Mouse (Mus musculus): Measurements from ENCODE around the gene Klhdc3. TPM values are rescaled to one million over a fixed set of nuclear protein-coding genes. Genes with fewer than 3 reads are reported as not detected.

Gene Klhdc3
- polyA plus RNA-seq, 1 experiment from 2014 or later: 154 TPM

DNA sequence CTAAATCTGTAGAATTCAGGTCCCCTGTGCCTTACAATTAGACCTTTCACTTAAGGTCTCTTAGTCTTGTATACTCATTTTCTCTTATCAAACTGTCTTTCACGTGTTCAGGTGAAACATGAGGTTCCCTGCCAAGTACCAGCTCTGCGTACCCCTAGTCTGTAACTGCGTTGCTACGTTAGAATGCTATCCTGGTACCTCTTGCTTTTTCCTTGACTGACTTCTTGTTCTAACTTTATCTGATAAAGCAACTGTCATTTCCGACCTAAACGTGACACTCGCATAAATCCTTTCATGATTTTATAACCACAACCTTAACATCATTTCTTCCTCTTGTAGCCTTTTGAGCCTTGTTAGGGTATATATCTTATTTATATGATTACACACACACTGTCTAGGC is 31.7 kb upstream of the Klhdc3 start:
- WGBS: 85% methylated on average over 7 of the region's 7 CpGs
- H3K27me3 ChIP-seq: no peaks in the 10 kb centered on the region
- no peaks in the 10 kb centered on the region for H3K9me3 ChIP-seq
- peak overlapping the region; percentile 99 for H3K4me3 ChIP-seq
- H3K36me3 ChIP-seq: peaks cover 36% of the 10 kb centered on the region
- H3K4me1 ChIP-seq (replicated peaks): peaks cover 21% of the 10 kb centered on the region
- H3K4me2 ChIP-seq: peak overlapping the region; percentile 100
- no peak overlapping the region for H3K27ac ChIP-seq (replicated peaks)
- H3K9ac ChIP-seq: peak overlapping the region; percentile 95
- no peak for ATAC-seq (ENCODE audit: low read depth)

DNA sequence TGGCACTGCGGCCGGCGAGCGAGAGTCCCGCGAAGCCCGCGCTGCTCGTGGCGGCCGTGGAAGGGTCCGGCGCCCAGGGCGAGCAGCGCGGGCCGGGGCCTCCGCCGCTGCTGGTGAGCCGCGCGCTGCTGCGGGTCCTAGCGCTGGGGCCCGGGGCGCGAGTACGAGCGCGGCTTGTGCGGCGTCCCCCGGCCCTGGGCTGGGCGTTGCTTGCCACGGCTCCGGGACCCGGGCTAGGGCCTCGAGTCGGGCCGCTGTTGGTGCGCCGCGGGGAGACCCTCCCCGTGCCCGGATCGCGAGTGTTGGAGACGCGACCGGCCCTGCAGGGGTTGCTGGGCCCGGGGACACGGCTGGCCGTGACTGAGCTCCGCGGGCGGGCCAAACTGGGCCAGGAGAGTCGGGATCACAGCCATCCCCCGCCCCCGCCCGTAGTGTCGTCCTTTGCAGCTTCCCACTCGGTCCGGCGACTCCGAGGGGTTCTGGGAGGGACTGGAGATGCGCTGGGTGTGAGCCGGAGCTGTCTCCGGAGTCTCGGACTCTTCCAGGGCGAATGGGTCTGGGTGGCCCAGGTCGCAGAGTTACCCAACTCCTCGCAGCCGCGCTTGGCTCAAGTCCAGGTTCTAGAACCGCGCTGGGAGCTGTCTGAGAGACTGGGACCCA is 31.0 kb upstream of the Klhdc3 start:
- peaks cover 32% of the 10 kb centered on the region for H3K36me3 ChIP-seq
- peak; percentile 57; the same call in 1 of the 2 replicates for ATAC-seq (ENCODE audit: low read depth)
- peak overlapping the region; percentile 99 for H3K4me3 ChIP-seq
- WGBS: under 1% methylated on average over 64 of the region's 76 CpGs
- H3K27ac ChIP-seq (replicated peaks): peak overlapping the region; percentile 75; the same call in 1 of the 2 replicates
- peaks cover 21% of the 10 kb centered on the region for H3K4me1 ChIP-seq (replicated peaks)
- peak overlapping the region; percentile 95 for H3K9ac ChIP-seq
- H3K27me3 ChIP-seq: no peaks in the 10 kb centered on the region
- H3K4me2 ChIP-seq: peak overlapping the region; percentile 100
- no peaks in the 10 kb centered on the region for H3K9me3 ChIP-seq

DNA sequence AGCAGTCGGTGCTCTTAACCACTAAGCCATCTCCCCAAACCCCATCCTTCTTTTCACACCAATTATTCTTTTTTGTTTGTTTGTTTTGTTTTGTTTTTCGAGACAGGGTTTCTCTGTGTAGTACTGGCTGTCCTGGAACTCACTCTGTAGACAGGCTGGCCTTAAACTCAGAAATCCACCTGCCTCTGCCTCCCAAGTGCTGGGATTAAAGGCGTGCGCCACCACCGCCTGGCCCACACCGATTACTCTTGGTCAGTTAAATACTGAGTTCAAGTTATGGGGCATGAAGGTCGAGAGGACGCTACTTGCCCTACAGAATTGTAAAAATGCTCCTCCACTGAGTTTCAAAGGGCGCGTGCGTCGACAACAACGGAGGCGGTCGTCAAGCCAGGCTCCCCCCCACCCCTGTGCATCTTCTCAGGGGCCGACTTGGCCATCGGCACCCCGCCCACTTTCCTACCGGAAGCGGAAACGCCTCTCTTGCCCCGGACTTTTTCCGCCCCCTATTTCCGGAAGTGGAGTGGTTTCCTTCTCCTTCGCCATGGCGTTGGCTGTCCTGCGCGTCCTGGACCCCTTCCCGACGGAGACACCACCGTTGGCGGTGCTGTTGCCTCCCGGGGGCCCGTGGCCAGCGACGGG is 30.4 kb upstream of the Klhdc3 start, which contains the start of gene Pex6:
TSS of gene Pex6 (plus strand) at position 505 of the 639 bp plus-strand sequence.
- 8% methylated on average over 36 of the region's 36 CpGs for WGBS
- peaks cover 22% of the 10 kb centered on the region for H3K4me1 ChIP-seq (replicated peaks)
- ATAC-seq (ENCODE audit: low read depth): peak; percentile 91
- peak within 1 kb of the TSS; percentile 99 for H3K4me3 ChIP-seq
- H3K27me3 ChIP-seq: no peaks in the 10 kb centered on the region
- H3K27ac ChIP-seq (replicated peaks): peak within 1 kb of the TSS; percentile 85
- H3K4me2 ChIP-seq: peak within 1 kb of the TSS; percentile 100
- peak within 1 kb of the TSS; percentile 95 for H3K9ac ChIP-seq
- H3K36me3 ChIP-seq: peaks cover 25% of the 10 kb centered on the region
- H3K9me3 ChIP-seq: no peaks in the 10 kb centered on the region

DNA sequence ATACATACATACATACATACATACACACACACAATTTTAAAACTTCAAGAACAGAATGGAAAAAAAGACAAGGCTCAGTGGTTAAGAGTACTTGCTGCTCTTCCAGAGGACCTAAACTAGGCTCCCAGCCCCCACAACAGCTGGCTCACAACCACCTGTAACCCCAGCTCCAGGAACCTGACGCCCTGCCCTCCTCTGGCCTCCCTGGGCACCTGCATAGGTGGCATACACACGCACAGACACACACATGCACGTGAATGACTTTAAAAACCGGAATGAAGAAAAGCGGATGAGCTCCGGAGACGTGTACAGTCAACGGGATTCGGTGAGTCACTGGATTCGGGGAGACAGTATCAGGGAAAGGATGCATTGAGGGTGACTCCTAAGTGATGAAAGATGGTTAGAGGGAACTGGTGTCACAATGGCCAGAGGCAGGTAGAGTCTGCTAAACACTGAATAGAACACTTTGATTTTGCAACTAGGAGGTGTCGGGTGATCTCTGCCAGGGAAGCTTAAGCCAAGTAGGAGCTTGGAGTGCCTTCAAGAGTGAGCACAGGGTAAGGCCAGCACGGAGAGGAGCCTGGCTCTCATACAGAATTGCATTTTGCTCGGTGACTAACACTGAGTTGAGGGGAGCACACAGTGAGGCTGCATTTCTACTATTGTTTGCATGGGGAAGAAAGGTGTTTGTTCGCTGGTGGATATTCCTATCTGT is 25.8 kb upstream of the Klhdc3 start:
- H3K36me3 ChIP-seq: no peaks in the 10 kb centered on the region
- no peak overlapping the region for H3K9ac ChIP-seq
- peaks cover 37% of the 10 kb centered on the region for H3K4me1 ChIP-seq (replicated peaks)
- ATAC-seq (ENCODE audit: low read depth): no peak
- H3K4me2 ChIP-seq: 0 out of 2 replicates have a peak overlapping the region, but pooled peaks have one; percentile 82
- no peaks in the 10 kb centered on the region for H3K9me3 ChIP-seq
- WGBS: 91% methylated on average over 14 of the region's 14 CpGs
- H3K4me3 ChIP-seq: no peak overlapping the region
- H3K27me3 ChIP-seq: no peaks in the 10 kb centered on the region
- H3K27ac ChIP-seq (replicated peaks): no peak overlapping the region

DNA sequence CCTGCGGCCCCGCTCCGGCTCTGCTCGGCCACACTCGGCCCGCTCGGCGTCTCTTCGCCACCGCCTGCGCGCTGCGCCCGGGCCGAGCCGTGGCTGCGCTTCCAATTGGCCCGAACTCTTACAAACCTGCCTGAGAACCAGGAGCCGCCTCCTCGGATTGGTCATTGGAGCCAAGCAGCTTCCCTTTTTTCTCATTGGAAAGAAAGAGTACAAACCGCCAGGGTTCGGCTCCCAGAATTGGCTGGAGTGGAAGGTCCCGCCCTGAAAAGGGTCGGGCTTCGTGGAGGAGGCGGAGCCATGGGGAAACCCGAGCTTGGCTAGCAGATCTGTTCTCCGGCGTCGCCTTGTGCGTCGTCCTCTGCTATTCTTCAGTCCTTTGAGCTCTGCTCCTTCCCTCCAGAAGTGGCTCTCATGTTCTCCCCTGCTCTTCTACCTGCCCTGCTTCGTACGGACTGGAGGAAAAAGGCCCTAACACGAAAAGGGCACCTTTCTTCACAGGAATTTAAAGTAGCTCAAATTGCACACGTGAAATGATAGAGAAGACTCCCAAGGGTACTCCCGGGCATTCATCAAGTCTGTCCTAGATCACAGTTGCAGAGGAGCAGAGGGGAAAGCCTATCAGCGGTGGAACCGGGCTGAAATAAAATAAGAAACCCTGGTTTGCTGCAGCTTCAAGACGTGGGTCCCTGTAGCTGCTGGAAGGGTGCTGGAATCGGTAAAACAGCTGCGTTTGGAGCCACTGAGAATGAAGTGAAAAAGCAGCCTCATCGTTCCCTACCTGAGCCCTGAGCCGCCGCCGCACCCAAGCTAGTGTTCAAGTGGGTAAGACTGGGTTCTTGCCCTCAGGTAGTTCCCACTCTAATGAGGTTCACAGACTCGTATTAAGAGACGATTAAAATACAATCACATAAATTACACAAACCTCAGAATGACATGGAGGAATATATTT is 24.4 kb upstream of the Klhdc3 start, which contains the start of gene Ppp2r5d:
TSS of gene Ppp2r5d (minus strand) at position 225 of the 949 bp plus-strand sequence.
- peaks cover 6% of the 10 kb centered on the region; the same call in 1 of the 2 replicates for H3K36me3 ChIP-seq
- H3K27me3 ChIP-seq: no peaks in the 10 kb centered on the region
- H3K4me3 ChIP-seq: peak within 1 kb of the TSS; percentile 93
- peak within 1 kb of the TSS; percentile 91 for H3K27ac ChIP-seq (replicated peaks)
- H3K9me3 ChIP-seq: no peaks in the 10 kb centered on the region
- 1% methylated on average over 48 of the region's 48 CpGs for WGBS
- H3K4me2 ChIP-seq: peak within 1 kb of the TSS; percentile 82
- peak within 1 kb of the TSS; percentile 95 for H3K9ac ChIP-seq
- H3K4me1 ChIP-seq (replicated peaks): peaks cover 45% of the 10 kb centered on the region
- ATAC-seq (ENCODE audit: low read depth): peak; percentile 94

DNA sequence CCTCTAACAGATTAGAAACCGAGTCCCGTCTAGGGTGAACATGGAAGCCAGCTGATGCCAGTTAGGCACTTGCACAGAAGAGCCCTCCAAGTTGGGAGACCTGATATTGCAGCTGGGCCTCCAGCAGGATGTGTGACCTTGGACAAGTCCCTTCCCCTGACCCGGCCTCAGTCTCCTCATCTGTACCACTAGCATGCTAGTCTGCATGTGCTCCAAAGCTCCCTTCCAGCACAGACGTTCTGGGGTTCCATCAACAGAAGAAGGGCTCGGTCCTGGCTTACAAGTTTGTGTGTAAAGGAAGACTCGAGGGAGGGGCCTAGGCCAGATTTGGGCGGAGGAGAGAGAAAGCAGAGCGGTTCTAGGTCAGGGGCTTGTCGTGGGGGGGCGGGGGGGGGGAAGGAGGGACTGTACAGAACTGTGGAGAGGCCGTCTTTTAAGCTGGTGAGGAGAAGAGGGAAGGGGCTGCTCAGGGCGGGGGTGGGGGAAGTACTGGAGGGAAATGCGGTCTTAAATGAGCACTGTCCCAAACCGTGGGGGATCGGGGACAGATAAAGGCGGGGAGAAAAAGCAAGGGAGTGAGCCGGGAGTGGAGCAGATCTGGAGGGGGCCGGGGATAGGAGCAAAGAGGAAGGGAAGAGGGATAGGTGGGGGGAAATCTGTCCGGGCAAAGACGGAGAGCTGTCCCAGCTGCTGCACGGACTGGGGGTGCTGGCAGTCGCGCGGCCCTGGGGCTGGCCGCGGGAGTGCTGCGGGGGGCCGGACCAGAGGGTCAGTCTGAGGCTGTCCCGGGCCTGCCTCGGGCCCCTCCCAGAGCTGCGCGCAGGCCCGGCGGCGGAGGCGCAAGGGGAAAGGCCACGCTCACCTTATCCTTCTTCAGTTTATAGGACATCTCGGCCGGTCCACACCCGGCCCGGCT is 23.5 kb upstream of the Klhdc3 start:
- 6% methylated on average over 37 of the region's 41 CpGs for WGBS
- Histone ChIP-seq H3K4me3 (peak overlapping the region; percentile 93), H3K27me3 (no peaks in the 10 kb centered on the region), H3K36me3 (peaks cover 11% of the 10 kb centered on the region; the same call in 1 of the 2 replicates), H3K9me3 (no peaks in the 10 kb centered on the region), H3K9ac (peak overlapping the region; percentile 95), H3K4me2 (peak overlapping the region; percentile 82), H3K4me1 (replicated peaks) (peaks cover 45% of the 10 kb centered on the region), H3K27ac (replicated peaks) (peak overlapping the region; percentile 91)
- ATAC-seq (ENCODE audit: low read depth): peak; percentile 74

DNA sequence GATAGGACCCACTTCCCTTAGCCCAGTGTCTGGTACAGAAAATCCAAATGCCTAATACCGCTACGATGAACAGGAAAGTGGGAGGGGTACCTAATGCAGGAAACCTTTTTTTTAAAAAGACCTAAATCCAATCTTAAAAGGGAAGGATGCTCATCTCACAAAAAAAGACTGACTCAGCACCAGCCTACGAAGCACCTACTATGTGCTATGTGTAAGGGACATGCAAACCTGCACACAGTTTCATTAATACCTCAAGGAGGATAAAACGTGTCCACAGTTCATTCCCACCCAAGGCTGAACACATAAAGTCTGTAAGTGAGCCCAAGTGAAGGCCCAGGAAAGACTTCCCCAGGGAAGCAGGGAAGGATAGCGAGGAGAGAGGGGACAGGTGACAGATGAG is 21.8 kb upstream of the Klhdc3 start:
- H3K36me3 ChIP-seq: peaks cover 28% of the 10 kb centered on the region
- peak overlapping the region; percentile 95 for H3K9ac ChIP-seq
- H3K4me1 ChIP-seq (replicated peaks): peaks cover 45% of the 10 kb centered on the region
- H3K4me2 ChIP-seq: peak overlapping the region; percentile 82
- no peaks in the 10 kb centered on the region for H3K9me3 ChIP-seq
- no peaks in the 10 kb centered on the region for H3K27me3 ChIP-seq
- H3K27ac ChIP-seq (replicated peaks): no peak overlapping the region
- H3K4me3 ChIP-seq: peak overlapping the region; percentile 93; the same call in 1 of the 2 replicates
- ATAC-seq (ENCODE audit: low read depth): no peak
- WGBS: 84% methylated on average over 5 of the region's 5 CpGs

DNA sequence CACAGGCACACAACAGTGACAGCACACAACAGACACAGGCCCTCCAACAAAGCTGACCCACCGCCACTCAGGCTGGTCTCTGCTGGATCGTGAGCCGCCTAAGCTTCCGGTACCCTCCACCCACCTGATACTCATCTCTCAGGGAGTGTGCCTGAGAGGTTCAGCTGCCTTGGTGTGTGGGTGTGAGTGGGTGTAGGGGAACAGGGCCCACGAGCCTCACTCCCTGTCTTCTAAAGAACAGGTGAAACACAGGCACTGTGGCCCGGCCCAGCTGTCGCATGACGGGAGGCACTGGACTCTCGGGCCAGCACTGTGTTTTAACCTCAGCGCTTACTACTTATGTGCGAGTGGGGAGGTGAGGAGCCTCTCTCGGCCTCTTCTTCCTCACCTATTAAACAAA is 21.4 kb upstream of the Klhdc3 start:
- H3K27me3 ChIP-seq: no peaks in the 10 kb centered on the region
- H3K4me3 ChIP-seq: no peak overlapping the region
- 92% methylated on average over 12 of the region's 12 CpGs for WGBS
- peak overlapping the region; percentile 55; the same call in 1 of the 2 replicates for H3K9ac ChIP-seq
- H3K4me2 ChIP-seq: 0 out of 2 replicates have a peak overlapping the region, but pooled peaks have one; percentile 7
- H3K27ac ChIP-seq (replicated peaks): no peak overlapping the region
- H3K9me3 ChIP-seq: no peaks in the 10 kb centered on the region
- peaks cover 29% of the 10 kb centered on the region for H3K36me3 ChIP-seq
- no peak for ATAC-seq (ENCODE audit: low read depth)
- peaks cover 45% of the 10 kb centered on the region for H3K4me1 ChIP-seq (replicated peaks)

DNA sequence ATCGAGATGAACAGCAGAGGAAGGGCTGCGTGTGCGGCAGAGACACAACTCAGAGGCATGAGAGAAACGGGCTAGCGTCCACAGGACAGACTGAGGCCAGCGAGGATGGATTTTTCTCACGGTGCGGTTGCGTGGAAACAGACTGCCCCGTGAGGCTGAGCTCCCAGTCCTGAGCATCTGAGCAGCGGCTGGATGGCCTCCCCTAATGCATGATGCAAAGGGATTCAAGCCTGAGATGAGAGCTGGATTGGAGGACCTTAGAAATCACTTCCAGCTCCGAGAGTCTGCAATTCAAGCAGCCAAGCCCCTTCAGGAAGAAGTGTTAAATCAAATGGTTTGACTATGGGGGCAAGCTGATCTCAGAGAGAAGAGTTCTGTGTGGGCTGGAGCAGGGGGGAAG is 20.8 kb upstream of the Klhdc3 start:
- H3K27me3 ChIP-seq: no peaks in the 10 kb centered on the region
- no peaks in the 10 kb centered on the region for H3K9me3 ChIP-seq
- H3K4me2 ChIP-seq: 0 out of 2 replicates have a peak overlapping the region, but pooled peaks have one; percentile 14
- no peak overlapping the region for H3K4me3 ChIP-seq
- H3K9ac ChIP-seq: peak overlapping the region; percentile 55
- WGBS: 73% methylated on average over 12 of the region's 12 CpGs
- 0 out of 2 replicates have a peak overlapping the region, but pooled peaks have one; percentile 18 for H3K27ac ChIP-seq (replicated peaks)
- H3K4me1 ChIP-seq (replicated peaks): peaks cover 45% of the 10 kb centered on the region
- H3K36me3 ChIP-seq: peaks cover 29% of the 10 kb centered on the region
- no peak for ATAC-seq (ENCODE audit: low read depth)

DNA sequence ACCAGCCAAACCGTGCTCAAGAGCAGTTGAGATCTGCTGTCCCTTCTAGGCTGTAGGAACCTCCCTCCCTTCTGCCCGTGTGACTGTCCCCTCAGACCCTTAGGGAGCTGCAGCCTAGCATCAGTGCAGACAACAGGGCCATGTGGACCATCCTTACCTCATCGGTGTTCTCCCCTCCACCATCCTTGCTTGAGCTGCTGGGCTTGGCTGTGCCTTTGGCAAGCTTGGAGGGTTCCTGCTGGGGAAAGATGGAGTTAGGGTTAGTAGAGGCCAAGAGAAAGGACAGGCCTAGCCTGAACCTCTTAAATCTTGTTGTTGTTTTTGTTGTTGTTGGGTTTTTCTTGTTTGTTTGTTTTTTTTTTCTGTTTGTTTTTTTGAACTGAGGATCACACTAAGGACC is 19.2 kb upstream of the Klhdc3 start:
- H3K4me3 ChIP-seq: no peak overlapping the region
- no peaks in the 10 kb centered on the region for H3K9me3 ChIP-seq
- ATAC-seq (ENCODE audit: low read depth): no peak
- WGBS: 83% methylated on average over 3 of the region's 3 CpGs
- peaks cover 35% of the 10 kb centered on the region for H3K4me1 ChIP-seq (replicated peaks)
- peaks cover 42% of the 10 kb centered on the region for H3K36me3 ChIP-seq
- H3K9ac ChIP-seq: no peak overlapping the region
- H3K4me2 ChIP-seq: no peak overlapping the region
- H3K27ac ChIP-seq (replicated peaks): no peak overlapping the region
- no peaks in the 10 kb centered on the region for H3K27me3 ChIP-seq
